Mouse (Mus musculus) kidney, embryonic 14.5 days (tissue): ENCODE data around the gene Slc52a3. TPM values are rescaled to one million over a fixed set of nuclear protein-coding genes. Genes with fewer than 3 reads are reported as not detected.
A peak's percentile ranks its signal among the peaks of the same experiment; 100 is the strongest.

Experiments
- ATAC-seq: fragments of 200-750 bp; cut with Nextera tagmentation; 2 replicates; pipeline ENCODE4 v1.8.0; 2017; ENCODE audit warnings: moderate number of reproducible peaks, mild to moderate bottlenecking, moderate TSS enrichment, moderate library complexity; ENCODE audit not compliant: low FRiP score, low TSS enrichment
- H3K27ac ChIP-seq: fragments of 300-500 bp; sonication (generic); 2 replicates; pipeline ENCODE4 v1.5.1; 2014; ENCODE audit warnings: low read depth, mild to moderate bottlenecking, low read length, moderate library complexity, mixed read lengths
- H3K27me3 ChIP-seq: fragments of 300-500 bp; sonication (generic); 2 replicates; pipeline ENCODE4 v1.6.1; 2014; ENCODE audit warnings: mild to moderate bottlenecking, low read length; ENCODE audit not compliant: control insufficient read depth, insufficient read depth
- H3K36me3 ChIP-seq: fragments of 300-500 bp; sonication (generic); 2 replicates; pipeline ENCODE4 v1.6.1; 2014; ENCODE audit warnings: low read length, mixed read lengths; ENCODE audit not compliant: control insufficient read depth, insufficient read depth
- H3K4me1 ChIP-seq: fragments of 300-500 bp; sonication (generic); 2 replicates; pipeline ENCODE4 v1.6.1; 2014; ENCODE audit warnings: low read length, mixed read lengths; ENCODE audit not compliant: control insufficient read depth, insufficient read depth
- H3K4me2 ChIP-seq: fragments of 300-500 bp; sonication (generic); replicated peaks from 2 replicates; pipeline ENCODE4 v1.6.1; 2014; ENCODE audit warnings: low read depth, mild to moderate bottlenecking, low read length
- H3K4me3 ChIP-seq: fragments of 300-500 bp; sonication (generic); 2 replicates; pipeline ENCODE4 v1.5.1; 2014; ENCODE audit warnings: mild to moderate bottlenecking, low read length
- H3K9ac ChIP-seq: fragments of 300-500 bp; sonication (generic); 2 replicates; pipeline ENCODE4 v1.6.1; 2014; ENCODE audit warnings: low read depth, mild to moderate bottlenecking, low read length, moderate library complexity
- H3K9me3 ChIP-seq: fragments of 300-500 bp; sonication (generic); 2 replicates; pipeline ENCODE4 v1.6.1; 2016; ENCODE audit warnings: low read length; ENCODE audit not compliant: control insufficient read depth
- WGBS: fragments of 180-500 bp; shearing (Covaris S2); extraction: QIAGEN DNeasy Blood & Tissue Kit; methylation state at CpG from one replicate; pipeline ENCODE4 v1.1.7; 2014; 5-methylcytosine and 5-hydroxymethylcytosine counted together
- polyA plus RNA-seq: library from polyadenylated mRNA; unstranded; fragments of >200 nt; fragmentation: Nextera tagmentation; extraction: Ambion mirVana; gene quantifications from 2 replicates; pipeline ENCODE4 v1.2.1, GENCODE M21; 2014

Slc52a3 gene
- polyA plus RNA-seq, 1 experiment from 2014 or later, result 6.8 TPM

DNA sequence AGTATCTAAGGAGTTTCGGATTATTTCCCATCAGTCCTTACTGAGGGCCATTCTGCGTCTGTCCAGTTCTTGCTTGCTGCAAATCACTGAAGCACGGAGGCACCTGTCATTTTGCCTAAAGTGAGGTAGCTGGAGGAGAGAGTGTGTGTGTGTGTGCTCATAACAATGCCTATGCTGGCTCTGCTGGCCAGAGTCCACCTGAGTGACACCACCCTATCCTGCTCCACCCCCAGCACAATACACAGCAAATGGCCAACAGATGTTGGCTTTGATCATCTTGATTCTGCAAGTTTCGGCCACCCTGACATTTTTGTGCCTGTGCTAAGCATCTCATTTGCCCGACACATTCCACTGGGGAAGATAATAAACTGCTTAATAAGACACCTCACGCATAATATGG is 17.8 kb upstream of the Slc52a3 start:
- no peak overlapping the region for H3K4me3 ChIP-seq
- H3K4me1 ChIP-seq, result peaks cover 26% of the 10 kb centered on the region

GRCm38 (mm10) chr2:151979470-151980354 is 16.6 kb upstream of the Slc52a3 start, which contains the start of gene Fam110a:
TSS of gene Fam110a (minus strand) at chr2:151980219.
- Histone ChIP-seq H3K4me3 (peak within 1 kb of the TSS; percentile 91), H3K36me3 (no peaks in the 10 kb centered on the region), H3K4me1 (peaks cover 14% of the 10 kb centered on the region; the same call in 1 of the 2 replicates), H3K4me2 (peak within 1 kb of the TSS; percentile 65), H3K9me3 (no peaks in the 10 kb centered on the region), H3K9ac (peak within 1 kb of the TSS; percentile 81), H3K27ac (peak within 1 kb of the TSS; percentile 71; the same call in 1 of the 2 replicates), H3K27me3 (no peaks in the 10 kb centered on the region)
- 0% methylated on average over 46 of the region's 46 CpGs for WGBS
- ATAC-seq, result peak; percentile 92

More for the DNA sequence above, 17.8 kb upstream of the Slc52a3 start:
- no peak for ATAC-seq
- H3K27me3 ChIP-seq, result peaks cover 4% of the 10 kb centered on the region; the same call in 1 of the 2 replicates
- peak overlapping the region; percentile 65; the same call in 1 of the 2 replicates for H3K4me2 ChIP-seq
- no peaks in the 10 kb centered on the region for H3K36me3 ChIP-seq
- 73% methylated on average over 6 of the region's 6 CpGs for WGBS
- H3K27ac ChIP-seq, result no peak overlapping the region
- no peaks in the 10 kb centered on the region for H3K9me3 ChIP-seq
- H3K9ac ChIP-seq, result no peak overlapping the region

- Histone ChIP-seq H3K4me2 (peak overlapping the region; percentile 65), H3K9me3 (no peaks in the 10 kb centered on the region), H3K9ac (peak overlapping the region; percentile 81), H3K4me1 (peaks cover 13% of the 10 kb centered on the region; the same call in 1 of the 2 replicates), H3K27me3 (no peaks in the 10 kb centered on the region), H3K27ac (no peak overlapping the region), H3K36me3 (no peaks in the 10 kb centered on the region), H3K4me3 (peak overlapping the region; percentile 91)
- WGBS, result 38% methylated on average over 3 of the region's 3 CpGs
- ATAC-seq, result peak; percentile 21
Observed at GRCm38 (mm10) chr2:151980355-151980693, 16.0 kb upstream of the Slc52a3 start.

- Histone ChIP-seq H3K27ac (no peak overlapping the region), H3K27me3 (no peaks in the 10 kb centered on the region), H3K4me1 (peaks cover 13% of the 10 kb centered on the region; the same call in 1 of the 2 replicates), H3K36me3 (no peaks in the 10 kb centered on the region), H3K4me2 (no peak overlapping the region), H3K4me3 (no peak overlapping the region), H3K9ac (no peak overlapping the region), H3K9me3 (no peaks in the 10 kb centered on the region)
- ATAC-seq, result no peak
- WGBS, result 74% methylated on average over 6 of the region's 6 CpGs
Observed at GRCm38 (mm10) chr2:151981268-151981667, 15.0 kb upstream of the Slc52a3 start.

DNA sequence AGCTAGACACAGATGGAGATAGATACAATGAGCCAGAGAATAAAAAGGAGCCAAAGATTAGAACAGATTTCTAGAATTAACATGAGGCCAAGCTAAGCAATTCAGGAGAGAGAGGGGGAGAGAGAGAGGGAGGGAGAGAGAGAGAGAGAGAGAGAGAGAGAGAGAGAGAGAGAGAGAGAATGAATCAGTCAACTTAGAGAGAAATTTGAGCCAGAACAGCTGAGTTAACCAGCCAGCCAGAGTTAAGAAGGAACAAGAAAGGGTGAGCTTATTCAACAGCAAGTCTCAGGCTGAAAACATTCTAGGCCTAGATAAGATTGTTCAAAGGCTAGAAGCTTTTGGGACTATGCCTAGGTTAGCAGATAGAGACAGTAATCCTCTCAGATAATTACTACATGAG is 13.8 kb upstream of the Slc52a3 start:
- H3K9ac ChIP-seq, result no peak overlapping the region
- no peaks in the 10 kb centered on the region for H3K9me3 ChIP-seq
- peaks cover 11% of the 10 kb centered on the region; the same call in 1 of the 2 replicates for H3K4me1 ChIP-seq
- H3K4me2 ChIP-seq, result no peak overlapping the region
- no peak overlapping the region for H3K4me3 ChIP-seq
- H3K27ac ChIP-seq, result no peak overlapping the region
- no peak for ATAC-seq
- no peaks in the 10 kb centered on the region for H3K27me3 ChIP-seq
- H3K36me3 ChIP-seq, result no peaks in the 10 kb centered on the region

DNA sequence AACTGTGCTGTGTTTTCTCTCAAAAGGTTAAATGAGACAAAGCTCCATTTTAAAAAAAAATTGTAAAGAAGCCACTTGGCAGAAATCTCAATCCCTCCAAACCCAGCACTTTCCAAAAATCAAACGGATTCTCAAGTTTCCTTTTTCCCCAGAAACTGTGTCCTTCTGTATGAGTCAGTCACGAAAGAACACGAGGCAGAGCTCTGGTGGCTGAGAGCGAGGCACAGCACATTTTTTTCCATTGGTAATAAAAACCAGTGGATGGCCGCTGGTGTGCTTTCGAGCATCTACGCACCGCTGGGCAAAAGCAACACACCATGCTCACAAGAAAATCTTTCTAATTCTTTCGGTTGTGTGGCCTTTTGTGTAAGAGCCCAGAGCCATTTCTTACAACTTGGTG is 12.3 kb upstream of the Slc52a3 start:
- ATAC-seq, result no peak
- H3K36me3 ChIP-seq, result no peaks in the 10 kb centered on the region
- H3K9me3 ChIP-seq, result no peaks in the 10 kb centered on the region
- WGBS, result 29% methylated on average over 9 of the region's 9 CpGs
- H3K4me3 ChIP-seq, result no peak overlapping the region
- no peak overlapping the region for H3K4me2 ChIP-seq
- no peaks in the 10 kb centered on the region for H3K27me3 ChIP-seq
- H3K4me1 ChIP-seq, result no peaks in the 10 kb centered on the region
- 0 out of 2 replicates have a peak overlapping the region, but pooled peaks have one; percentile 1 for H3K27ac ChIP-seq
- no peak overlapping the region for H3K9ac ChIP-seq

GRCm38 (mm10) chr2:151985426-151986172 is 10.7 kb upstream of the Slc52a3 start:
- no peak overlapping the region for H3K4me2 ChIP-seq
- WGBS, result 28% methylated on average over 7 of the region's 7 CpGs
- no peak overlapping the region for H3K9ac ChIP-seq
- no peaks in the 10 kb centered on the region for H3K36me3 ChIP-seq
- no peaks in the 10 kb centered on the region for H3K4me1 ChIP-seq
- ATAC-seq, result peak; percentile 79
- peak overlapping the region; percentile 5; the same call in 1 of the 2 replicates for H3K27ac ChIP-seq
- no peak overlapping the region for H3K4me3 ChIP-seq
- H3K27me3 ChIP-seq, result no peaks in the 10 kb centered on the region
- H3K9me3 ChIP-seq, result no peaks in the 10 kb centered on the region

DNA sequence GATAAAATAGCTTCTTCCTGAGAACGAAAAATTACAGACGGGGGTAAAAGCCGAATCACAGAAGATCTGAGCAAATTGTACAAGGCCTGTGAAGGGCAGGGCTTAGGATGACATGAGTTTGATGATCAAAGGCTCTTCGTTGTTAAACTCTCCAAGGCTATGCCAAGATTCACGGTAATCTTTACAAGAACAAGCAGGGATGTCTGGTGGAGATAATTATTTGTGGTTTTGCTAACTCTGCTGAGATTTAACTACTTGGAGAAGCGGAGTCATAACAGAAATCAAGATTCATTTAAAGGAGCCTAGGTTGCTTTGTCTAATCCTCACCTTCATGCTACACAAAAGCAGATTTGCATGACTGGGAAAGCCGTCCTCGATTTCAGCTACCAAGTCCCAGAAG is 9.4 kb upstream of the Slc52a3 start:
- Histone ChIP-seq H3K4me1 (0 out of 2 replicates have a peak, but pooled peaks cover 4% of the 10 kb centered on the region), H3K9ac (no peak overlapping the region), H3K4me3 (no peak overlapping the region), H3K27me3 (no peaks in the 10 kb centered on the region), H3K36me3 (no peaks in the 10 kb centered on the region), H3K27ac (no peak overlapping the region), H3K4me2 (no peak overlapping the region), H3K9me3 (no peaks in the 10 kb centered on the region)
- no peak for ATAC-seq
- WGBS, result 82% methylated on average over 8 of the region's 8 CpGs
